Mouse (Mus musculus) ovary, postnatal 14 days (tissue): Measurements from ENCODE around the gene Gm9945.

Source experiments
- DNase-seq: peaks from one replicate; pipeline ENCODE4 v3.0.0; 2022; ENCODE audit warnings: low spot score

Gm9945 gene

GRCm38 (mm10) chr11:53479783-53480301 lies at the start of gene Gm9945, which contains the start of gene Sowaha:
Gene Gm9945 (plus strand): TSS chr11:53480166.
Gene Sowaha (minus strand): TSS chr11:53480274.
- no peak for DNase-seq

DNA sequence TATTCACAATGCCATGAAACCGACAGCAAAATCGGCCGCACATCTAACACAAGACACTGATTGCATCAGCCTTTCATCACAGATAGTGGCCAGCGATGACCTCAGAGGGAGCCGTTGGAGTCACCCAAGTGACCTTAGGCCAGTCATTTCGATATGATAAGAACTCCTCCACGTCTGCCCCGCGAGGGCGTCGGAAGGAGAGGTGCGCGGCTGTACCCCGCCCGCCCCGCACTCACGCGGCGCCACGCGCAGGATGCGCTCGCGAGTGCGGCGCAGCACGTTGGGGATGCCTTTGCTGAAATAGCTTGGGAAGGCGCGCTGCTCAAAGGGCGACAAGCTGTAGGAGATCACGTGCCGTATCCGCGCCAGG lies 49.7 kb upstream of the Gm9945 start:
- DNase-seq, result peak; percentile 14

- peak; percentile 97 for DNase-seq
Measured at GRCm38 (mm10) chr11:53430670-53431346, 49.2 kb upstream of the Gm9945 start, which contains the start of the genes Uqcrq and Gdf9. Gene Uqcrq (minus strand): TSS chr11:53430831. Gene Gdf9 (plus strand): TSS chr11:53431023.

DNA sequence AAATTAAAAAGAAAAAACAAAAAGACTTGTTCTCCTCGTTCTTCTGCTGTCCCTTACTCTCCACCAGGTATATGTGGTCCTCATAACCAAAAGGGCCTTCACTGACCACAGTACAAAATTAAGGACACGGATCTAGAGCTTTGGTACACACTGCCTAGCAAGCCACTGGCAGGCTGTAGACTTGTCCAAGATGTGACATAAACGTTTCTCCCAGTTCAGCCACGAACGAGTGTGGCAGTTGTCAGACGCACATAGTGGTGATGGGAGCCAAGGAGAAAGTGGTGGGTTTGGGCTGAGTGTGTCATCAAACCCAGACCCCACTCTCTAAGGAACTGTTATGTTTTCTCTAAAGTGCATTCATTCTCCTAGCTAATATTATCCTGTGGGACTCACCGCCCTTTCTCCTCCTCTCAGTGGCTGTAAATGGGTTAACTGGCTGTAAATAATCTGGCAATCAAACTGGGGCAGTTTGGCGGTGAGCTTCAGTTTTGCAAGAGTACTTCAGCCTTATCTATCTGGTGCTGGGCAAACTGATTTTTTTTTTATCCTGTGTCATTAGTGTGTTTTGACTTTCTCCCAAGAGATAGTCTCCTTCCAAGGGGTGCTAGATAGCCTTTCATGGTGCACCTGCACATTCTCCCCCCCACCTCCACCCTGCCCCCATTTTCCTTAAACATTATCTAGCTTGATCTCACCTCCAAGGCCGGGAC lies 48.5 kb upstream of the Gm9945 start:
- DNase-seq, result no peak

- DNase-seq, result no peak
Measured at GRCm38 (mm10) chr11:53433057-53433456, 46.9 kb upstream of the Gm9945 start.

GRCm38 (mm10) chr11:53435504-53435903 lies 44.5 kb upstream of the Gm9945 start:
- no peak for DNase-seq

- no peak for DNase-seq
Measured at GRCm38 (mm10) chr11:53436338-53436737, 43.6 kb upstream of the Gm9945 start.

GRCm38 (mm10) chr11:53441921-53442320 lies 38.0 kb upstream of the Gm9945 start:
- DNase-seq, result no peak

DNA sequence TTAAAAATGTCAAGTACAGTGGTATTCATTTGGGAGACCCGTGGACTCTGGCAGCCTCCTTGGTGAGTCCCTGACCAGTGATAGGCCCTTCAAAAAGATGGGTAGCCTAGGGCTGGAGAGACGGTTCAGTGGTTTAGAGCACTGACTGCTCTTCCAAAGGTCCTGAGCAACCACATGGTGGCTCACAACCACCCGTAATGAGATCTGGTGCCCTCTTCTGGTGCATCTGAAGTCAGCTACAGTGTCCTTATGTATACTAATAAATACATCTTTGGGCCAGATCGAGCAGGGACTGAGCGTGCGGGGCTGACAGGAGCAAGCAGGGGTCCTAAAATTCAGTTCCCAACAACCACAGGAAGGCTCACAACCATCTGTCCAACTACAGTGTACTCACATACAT lies 36.1 kb upstream of the Gm9945 start:
- no peak for DNase-seq

DNA sequence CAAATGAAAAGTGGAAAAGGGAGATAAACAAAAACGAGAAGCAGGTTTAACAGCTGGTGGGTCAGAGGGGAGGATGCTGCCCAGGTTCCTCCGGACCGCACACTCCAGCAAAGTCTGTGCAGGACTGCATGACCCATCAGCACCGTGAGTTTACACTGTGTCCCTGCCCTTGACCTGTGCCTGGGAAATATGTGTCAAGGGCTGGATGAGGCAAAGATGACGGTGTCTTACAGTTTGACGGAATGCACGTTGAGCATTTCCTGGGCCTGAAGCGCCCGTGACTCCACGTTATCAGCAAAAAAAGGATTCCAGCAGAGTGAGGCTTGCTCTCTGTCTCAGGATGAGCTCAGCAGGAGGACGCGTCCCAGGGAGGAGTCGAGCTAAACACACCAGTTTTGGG lies 34.4 kb upstream of the Gm9945 start:
- DNase-seq, result no peak

DNA sequence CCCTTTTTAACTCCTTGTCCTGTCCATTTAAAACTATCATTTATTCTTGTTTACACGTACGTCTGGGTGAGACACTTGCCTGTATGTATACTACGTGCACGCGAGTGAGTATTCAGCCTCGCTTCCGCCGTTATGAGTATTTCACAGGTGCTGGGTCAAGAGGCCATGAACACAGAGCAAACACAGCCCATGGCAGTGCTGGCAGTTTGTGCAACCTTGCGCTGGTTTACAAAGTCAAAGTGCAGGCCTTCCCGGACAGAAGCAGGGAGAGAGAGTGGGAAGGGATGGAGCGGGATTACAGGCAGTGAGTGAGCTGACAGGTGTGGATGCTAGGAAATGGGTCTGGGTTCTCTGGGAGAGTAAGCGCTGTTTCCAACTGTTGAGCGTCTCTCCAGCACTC lies 33.8 kb upstream of the Gm9945 start:
- DNase-seq, result no peak

DNA sequence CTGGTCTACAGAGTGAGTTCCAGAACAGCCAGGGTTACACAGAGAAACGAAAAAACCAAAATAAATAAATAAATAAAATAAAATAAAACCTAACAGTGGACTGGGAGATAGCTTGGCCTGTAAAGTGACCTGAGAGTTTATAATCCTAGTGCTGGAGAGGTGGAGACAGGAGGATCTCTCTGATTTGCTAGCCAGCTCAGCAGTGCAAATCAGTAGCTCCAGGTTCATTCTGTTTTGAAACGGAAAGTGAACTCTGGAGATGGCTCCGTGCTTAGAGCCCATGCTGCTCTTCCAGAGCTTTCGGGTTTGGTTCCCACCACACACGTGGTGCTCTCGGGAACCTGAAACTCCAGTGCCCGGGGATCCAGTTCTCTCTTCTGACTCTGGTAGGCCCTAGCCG lies 32.0 kb upstream of the Gm9945 start:
- DNase-seq, result no peak

DNA sequence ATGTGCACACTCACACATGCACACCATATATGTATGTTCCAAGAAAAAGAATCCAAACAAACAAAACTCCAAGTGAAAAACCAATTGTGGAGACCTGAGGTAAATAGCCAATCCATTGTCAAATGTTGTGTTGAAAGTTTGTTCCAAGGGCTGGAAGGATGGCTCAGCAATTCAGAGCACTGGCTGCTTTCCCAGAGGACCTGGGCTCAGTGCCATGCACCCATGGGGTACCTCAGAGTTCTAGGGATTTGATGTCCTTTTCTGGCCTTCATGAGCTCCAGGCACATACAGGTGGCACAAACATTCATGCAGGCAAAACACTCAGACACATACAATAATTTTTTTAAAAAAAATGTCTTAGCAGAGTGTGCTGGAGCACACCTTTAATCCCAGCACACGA lies 31.4 kb upstream of the Gm9945 start:
- DNase-seq, result no peak

GRCm38 (mm10) chr11:53450070-53450705 lies 29.8 kb upstream of the Gm9945 start:
- no peak for DNase-seq

DNA sequence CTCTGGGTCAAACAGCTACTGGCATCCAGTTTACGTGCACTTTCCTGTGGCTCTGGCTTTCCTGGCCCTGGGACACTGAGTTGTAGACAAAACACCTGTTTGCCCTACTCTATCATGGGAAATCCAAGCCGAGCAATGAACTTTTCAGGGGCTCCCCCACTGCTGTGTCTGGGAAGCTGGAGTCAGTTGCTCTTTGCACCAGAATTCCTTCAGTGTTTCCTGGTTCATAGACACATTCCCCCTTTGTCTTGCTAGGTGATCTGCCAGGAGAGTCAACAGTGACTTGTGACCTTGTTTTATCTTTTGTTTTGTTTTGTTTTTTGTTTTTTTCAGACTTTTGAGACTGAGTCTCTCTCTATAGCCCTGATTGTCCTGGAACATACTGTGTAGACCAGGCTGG lies 28.6 kb upstream of the Gm9945 start:
- DNase-seq, result no peak

- no peak for DNase-seq
Measured at GRCm38 (mm10) chr11:53452396-53452795, 27.6 kb upstream of the Gm9945 start.

DNA sequence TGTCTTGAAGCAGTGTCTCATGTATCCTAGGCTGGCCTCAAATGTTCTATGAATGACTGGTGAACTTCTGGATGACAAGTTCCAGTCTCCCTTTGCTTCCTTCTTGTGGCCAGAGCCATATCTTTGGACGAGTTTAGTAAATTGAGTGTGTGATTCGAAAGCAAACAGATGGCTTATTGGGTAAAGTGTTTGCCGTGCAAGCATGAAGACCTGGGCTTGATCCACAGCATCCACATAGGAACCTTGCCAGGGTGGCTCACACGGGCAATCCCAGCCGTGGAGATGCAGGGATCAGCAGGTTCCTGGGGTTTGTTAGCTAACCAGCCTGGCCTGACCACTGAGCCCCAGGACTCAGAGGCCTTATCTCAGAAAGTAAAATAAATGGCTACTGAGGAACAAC lies 26.9 kb upstream of the Gm9945 start:
- DNase-seq, result no peak

DNA sequence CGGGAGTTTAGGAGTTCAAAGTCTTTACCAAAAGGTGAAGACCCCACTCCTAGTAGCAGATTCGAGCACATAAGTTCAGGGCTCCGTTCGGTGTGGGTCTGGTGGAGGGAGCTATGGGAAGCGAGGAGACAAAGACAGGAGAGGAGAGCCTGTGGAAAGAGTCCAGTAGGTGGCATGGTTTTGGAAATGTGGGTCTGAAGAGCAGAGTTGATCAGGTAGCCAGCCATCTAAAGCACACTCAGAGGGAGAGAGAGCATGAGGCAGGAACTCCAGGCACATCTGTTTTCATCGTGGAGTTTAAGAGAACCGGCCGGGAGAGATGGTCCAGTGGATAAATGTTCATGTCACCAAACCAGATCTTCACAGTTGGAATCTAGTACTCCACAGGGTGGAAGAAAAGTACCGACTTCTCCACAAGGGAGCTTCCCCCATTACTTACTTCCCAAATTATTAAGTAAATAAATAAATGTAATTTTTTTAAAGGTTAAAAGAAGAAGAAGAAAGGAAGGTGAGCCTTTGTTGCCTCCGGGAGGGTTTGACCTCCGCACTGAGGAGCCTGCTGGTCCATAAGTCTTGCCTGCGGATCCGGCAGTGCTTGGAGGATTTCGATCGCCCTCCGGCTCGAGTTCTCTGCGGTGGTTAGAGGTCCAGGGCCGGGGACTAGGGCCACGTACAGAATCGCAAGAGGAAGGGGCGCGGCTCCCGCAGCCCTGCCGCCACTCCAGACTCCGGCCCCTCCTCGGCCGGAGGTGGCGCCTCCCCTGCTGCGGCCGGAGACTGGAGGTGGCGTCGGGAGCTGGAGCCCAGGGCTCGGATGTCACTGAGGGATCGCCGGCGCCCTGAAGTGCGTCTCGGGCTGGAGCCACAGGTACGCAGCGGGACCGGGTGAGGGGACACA lies 23.2 kb upstream of the Gm9945 start, which contains the start of the genes Gm10447 and Shroom1:
TSS of gene Gm10447 (minus strand) at position 637 of the 898 bp plus-strand sequence.
TSS of gene Shroom1 (plus strand) at position 732 of the 898 bp plus-strand sequence.
- DNase-seq, result peak; percentile 46

GRCm38 (mm10) chr11:53457372-53457954 lies 22.5 kb upstream of the Gm9945 start:
- DNase-seq, result no peak

- DNase-seq, result no peak
Measured at GRCm38 (mm10) chr11:53458996-53459395, 21.0 kb upstream of the Gm9945 start.

DNA sequence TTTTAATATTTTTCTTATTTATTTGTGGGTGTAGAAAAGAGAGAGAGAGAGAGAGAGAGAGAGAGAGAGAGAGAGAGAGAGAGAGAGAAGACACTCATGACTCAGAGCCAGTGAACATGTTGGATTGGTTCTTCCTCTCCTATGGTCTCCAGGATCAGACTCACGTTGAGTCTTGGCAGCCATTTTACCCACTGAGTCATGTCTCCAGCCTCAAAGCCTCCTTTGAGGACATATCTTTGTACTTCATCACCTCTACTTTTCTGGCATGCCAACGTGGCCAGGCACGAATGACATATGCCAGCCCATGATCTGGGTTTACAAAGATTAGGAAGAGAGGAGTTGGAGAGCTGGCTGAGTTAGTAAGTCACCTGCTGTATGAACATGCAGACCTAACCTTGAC lies 19.8 kb upstream of the Gm9945 start:
- DNase-seq, result no peak
